Mouse (Mus musculus) embryonic facial prominence, embryonic 15.5 days (tissue): ENCODE measurements at regions not wholly inside any gene's neighbourhood (a gene's known extent, or its start where the extent isn't known, plus 50 kb on each side); places are given as distances from the start of the nearest gene placed in this dataset.

Experiments
- ATAC-seq: fragments of 200-750 bp; cut with Nextera tagmentation; 2 replicates; pipeline ENCODE4 v1.8.0; 2017; ENCODE audit warnings: low read depth, moderate TSS enrichment; ENCODE audit not compliant: insufficient number of reproducible peaks, low FRiP score, low TSS enrichment
- H3K27ac ChIP-seq: fragments of 300-500 bp; sonication (generic); replicated peaks from 2 replicates; pipeline ENCODE4 v1.5.1; 2015; ENCODE audit warnings: mild to moderate bottlenecking, inconsistent platforms
- H3K27me3 ChIP-seq: fragments of 300-500 bp; sonication (generic); 2 replicates; pipeline ENCODE4 v1.6.1; 2015; ENCODE audit warnings: inconsistent platforms
- H3K36me3 ChIP-seq: fragments of 300-500 bp; sonication (generic); 2 replicates; pipeline ENCODE4 v1.6.1; 2015; ENCODE audit warnings: mild to moderate bottlenecking, inconsistent platforms
- H3K4me1 ChIP-seq: fragments of 300-500 bp; sonication (generic); 2 replicates; pipeline ENCODE4 v1.6.1; 2015; ENCODE audit warnings: inconsistent platforms
- H3K4me2 ChIP-seq: fragments of 300-500 bp; sonication (generic); replicated peaks from 2 replicates; pipeline ENCODE4 v1.6.1; 2015; ENCODE audit warnings: mild to moderate bottlenecking, inconsistent platforms
- H3K4me3 ChIP-seq: fragments of 300-500 bp; sonication (generic); replicated peaks from 2 replicates; pipeline ENCODE4 v1.5.1; 2015; ENCODE audit warnings: mild to moderate bottlenecking, inconsistent platforms
- H3K9ac ChIP-seq: fragments of 300-500 bp; sonication (generic); 2 replicates; pipeline ENCODE4 v1.6.1; 2015; ENCODE audit warnings: inconsistent platforms
- H3K9me3 ChIP-seq: fragments of 300-500 bp; sonication (generic); replicated peaks from 2 replicates; pipeline ENCODE4 v1.6.1; 2016; ENCODE audit warnings: inconsistent platforms
- WGBS: fragments of 180-500 bp; shearing (Covaris S2); methylation state at CpG from one replicate; pipeline ENCODE4 v1.1.7; 2015; 5-methylcytosine and 5-hydroxymethylcytosine counted together

DNA sequence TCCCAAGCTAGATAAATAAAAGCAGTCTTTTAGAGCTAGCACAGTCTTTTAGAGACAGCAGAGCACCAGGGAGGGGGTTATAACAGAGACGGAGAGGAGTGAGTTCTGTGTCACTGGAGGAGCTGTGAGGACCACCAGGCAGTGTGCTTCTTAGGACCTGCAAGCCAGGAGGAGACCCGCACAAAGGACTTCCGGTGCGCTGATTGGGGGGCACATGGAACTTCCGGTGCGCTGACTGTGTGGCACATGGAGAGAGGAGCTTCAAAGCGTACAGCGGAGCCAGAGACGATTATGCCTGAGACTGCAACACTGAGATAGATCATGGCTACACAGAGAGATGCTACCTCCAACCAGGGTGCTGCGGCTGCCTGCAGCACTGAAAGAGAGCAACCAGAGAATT is 53.4 kb downstream of the Rpl37a start:
- WGBS: 68% methylated on average over 10 of the region's 10 CpGs
- no peaks in the 10 kb centered on the region for H3K36me3 ChIP-seq
- ATAC-seq: no peak
- H3K27ac ChIP-seq: peak overlapping the region; percentile 74
- H3K27me3 ChIP-seq: no peaks in the 10 kb centered on the region
- H3K4me1 ChIP-seq: peaks cover 6% of the 10 kb centered on the region
- H3K4me3 ChIP-seq: no peak overlapping the region
- no peak overlapping the region for H3K9ac ChIP-seq
- H3K4me2 ChIP-seq: no peak overlapping the region
- no peaks in the 10 kb centered on the region for H3K9me3 ChIP-seq

DNA sequence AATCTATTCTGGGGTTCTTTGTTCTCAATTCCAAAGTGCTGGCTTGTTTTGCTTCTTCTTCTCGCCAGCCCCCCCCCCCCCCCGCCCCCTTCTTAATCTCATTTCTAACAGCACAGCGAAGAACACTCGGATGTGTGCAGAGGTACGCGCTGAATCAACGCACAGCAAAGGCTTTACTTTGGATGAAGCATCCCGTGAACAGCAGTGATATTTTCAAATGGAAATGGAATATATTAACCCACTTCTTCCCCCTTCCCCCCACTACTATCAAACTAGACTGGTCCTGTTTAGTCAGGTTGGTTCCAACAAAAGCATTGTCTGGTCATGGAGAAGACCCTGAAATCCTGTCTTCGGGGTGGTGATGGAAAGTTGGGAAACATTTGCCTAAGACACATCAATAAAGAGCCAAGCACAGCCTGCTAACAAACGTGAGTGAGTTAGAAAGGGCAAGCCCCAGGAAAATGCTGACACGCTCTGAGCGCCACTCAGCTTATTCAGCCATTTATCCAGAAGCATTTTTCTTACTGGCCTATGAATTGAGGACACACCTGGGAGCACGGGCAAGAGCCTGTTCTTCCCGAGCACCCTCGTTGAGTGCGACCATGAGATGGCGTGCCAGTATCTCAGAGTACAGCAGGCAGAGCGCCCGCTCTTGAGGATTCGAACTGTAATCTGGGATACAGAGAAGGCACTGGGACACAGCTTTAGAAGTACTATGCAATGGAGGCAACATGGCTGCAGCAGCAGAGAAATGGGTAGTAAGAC is 54.1 kb downstream of the Rpl37a start:
- Histone ChIP-seq H3K4me3 (no peak overlapping the region), H3K4me1 (peaks cover 6% of the 10 kb centered on the region), H3K9me3 (no peaks in the 10 kb centered on the region), H3K36me3 (no peaks in the 10 kb centered on the region), H3K27ac (no peak overlapping the region), H3K4me2 (no peak overlapping the region), H3K27me3 (no peaks in the 10 kb centered on the region), H3K9ac (no peak overlapping the region)
- 69% methylated on average over 20 of the region's 20 CpGs for WGBS
- no peak for ATAC-seq

- Histone ChIP-seq H3K9me3 (no peaks in the 10 kb centered on the region), H3K4me1 (peaks cover 9% of the 10 kb centered on the region), H3K9ac (no peak overlapping the region), H3K27me3 (no peaks in the 10 kb centered on the region), H3K27ac (no peak overlapping the region), H3K4me2 (no peak overlapping the region), H3K36me3 (no peaks in the 10 kb centered on the region), H3K4me3 (no peak overlapping the region)
- no peak for ATAC-seq
- WGBS: 85% methylated on average over 7 of the region's 7 CpGs
These were observed 54.9 kb upstream of the Igfbp2 start for GRCm38 (mm10) chr1:72769428-72769827.

DNA sequence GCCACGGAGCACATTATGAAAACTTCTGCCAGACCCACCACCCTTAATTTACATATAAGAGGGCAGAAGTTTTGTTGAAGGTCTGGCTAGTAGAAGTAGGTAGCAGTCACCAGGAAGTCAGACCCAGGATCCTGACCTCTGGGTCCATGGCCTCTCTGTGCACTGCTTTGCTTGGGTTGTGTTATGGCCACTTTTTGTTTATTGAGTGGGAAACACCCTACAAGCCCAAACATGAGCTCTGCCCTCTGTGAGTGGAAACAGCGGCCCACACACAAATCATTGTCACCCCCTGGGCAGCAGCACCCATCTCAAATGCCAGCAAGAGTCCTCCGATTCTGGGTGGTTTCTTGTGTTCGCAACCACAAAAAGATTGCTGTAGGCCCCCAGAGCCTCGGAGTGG is 51.6 kb upstream of the Igfbp2 start:
- no peak overlapping the region for H3K4me2 ChIP-seq
- H3K4me3 ChIP-seq: no peak overlapping the region
- H3K36me3 ChIP-seq: no peaks in the 10 kb centered on the region
- H3K4me1 ChIP-seq: peaks cover 6% of the 10 kb centered on the region; the same call in 1 of the 2 replicates
- no peak for ATAC-seq
- WGBS: 50% methylated on average over 5 of the region's 5 CpGs
- H3K9ac ChIP-seq: no peak overlapping the region
- H3K27ac ChIP-seq: no peak overlapping the region
- no peaks in the 10 kb centered on the region for H3K9me3 ChIP-seq
- no peaks in the 10 kb centered on the region for H3K27me3 ChIP-seq

GRCm38 (mm10) chr1:72773234-72773633 is 51.1 kb upstream of the Igfbp2 start:
- WGBS: 76% methylated on average over 3 of the region's 3 CpGs
- Histone ChIP-seq H3K9me3 (no peaks in the 10 kb centered on the region), H3K4me1 (peaks cover 6% of the 10 kb centered on the region; the same call in 1 of the 2 replicates), H3K27ac (no peak overlapping the region), H3K36me3 (no peaks in the 10 kb centered on the region), H3K9ac (no peak overlapping the region), H3K27me3 (no peaks in the 10 kb centered on the region), H3K4me2 (no peak overlapping the region), H3K4me3 (no peak overlapping the region)
- no peak for ATAC-seq
